Mouse (Mus musculus) testis, adult 2 months (tissue): ENCODE results near the gene Gpr68.

Experiments used
- CTCF ChIP-seq: fragments of 200-500 bp; IDR thresholded peaks from 2 replicates; pipeline ENCODE4 v1.5.1; 2012; ENCODE audit warnings: low read depth, mild to moderate bottlenecking, inconsistent platforms, low read length, moderate library complexity; ENCODE audit not compliant: control insufficient read depth, insufficient read depth, insufficient replicate concordance
- POLR2A ChIP-seq: fragments of 200-500 bp; IDR thresholded peaks from 2 replicates; pipeline ENCODE4 v1.6.1; 2012; ENCODE audit warnings: low read depth, mild to moderate bottlenecking, inconsistent platforms, low read length, moderate library complexity; ENCODE audit not compliant: control insufficient read depth

- TF ChIP-seq CTCF, result no peak
- TF ChIP-seq POLR2A, result no peak
Observed at GRCm38 (mm10) chr12:100846566-100846965, 61.4 kb downstream of the Gpr68 start.
